Mouse (Mus musculus): ENCODE data around the gene Vhl.

- no peak for TF ChIP-seq CTCF (IDR thresholded peaks at IDR 0.05; ENCODE audit: low read depth)
- no peak for TF ChIP-seq EP300 (IDR thresholded peaks at IDR 0.05; ENCODE audit: low read depth)
These were observed 9.6 kb upstream of the Vhl start for GRCm38 (mm10) chr6:113614152-113614551.
